Mouse (Mus musculus) limb, embryonic 13.5 days (tissue): ENCODE results near the gene Rad50. TPM values are rescaled to one million over a fixed set of nuclear protein-coding genes. Genes with fewer than 3 reads are reported as not detected.

Experiments used
- ATAC-seq: fragments of 200-750 bp; cut with Nextera tagmentation; 2 replicates; pipeline ENCODE4 v1.8.0; 2017; ENCODE audit warnings: low read depth, moderate number of reproducible peaks, moderate TSS enrichment; ENCODE audit not compliant: low FRiP score
- H3K27ac ChIP-seq: fragments of 300-500 bp; sonication (generic); 2 replicates; pipeline ENCODE4 v1.5.1; 2015; ENCODE audit warnings: inconsistent platforms, mild to moderate bottlenecking, moderate library complexity
- H3K27me3 ChIP-seq: fragments of 300-500 bp; sonication (generic); 2 replicates; pipeline ENCODE4 v1.6.1; 2015; ENCODE audit warnings: mild to moderate bottlenecking, inconsistent platforms
- H3K36me3 ChIP-seq: fragments of 300-500 bp; sonication (generic); 2 replicates; pipeline ENCODE4 v1.6.1; 2015; ENCODE audit warnings: inconsistent platforms, mild to moderate bottlenecking, moderate library complexity
- H3K4me1 ChIP-seq: fragments of 300-500 bp; sonication (generic); 2 replicates; pipeline ENCODE4 v1.6.1; 2015; ENCODE audit warnings: inconsistent platforms
- H3K4me2 ChIP-seq: fragments of 300-500 bp; sonication (generic); replicated peaks from 2 replicates; pipeline ENCODE4 v1.6.1; 2015; ENCODE audit warnings: inconsistent platforms, mild to moderate bottlenecking, moderate library complexity
- H3K4me3 ChIP-seq: fragments of 300-500 bp; sonication (generic); 2 replicates; pipeline ENCODE4 v1.5.1; 2015; ENCODE audit warnings: moderate library complexity, mild to moderate bottlenecking, inconsistent platforms
- H3K9ac ChIP-seq: fragments of 300-500 bp; sonication (generic); 2 replicates; pipeline ENCODE4 v1.6.1; 2015; ENCODE audit warnings: mild to moderate bottlenecking, inconsistent platforms
- H3K9me3 ChIP-seq: fragments of 300-500 bp; sonication (generic); 2 replicates; pipeline ENCODE4 v1.6.1; 2016; ENCODE audit warnings: inconsistent platforms
- WGBS: fragments of 180-500 bp; shearing (Covaris S2); methylation state at CpG from one replicate; pipeline ENCODE4 v1.1.7; 2015; 5-methylcytosine and 5-hydroxymethylcytosine counted together
- polyA plus RNA-seq: library from polyadenylated mRNA; unstranded; fragments of >200 nt; fragmentation: Nextera tagmentation; extraction: Ambion mirVana; gene quantifications from 2 replicates; pipeline ENCODE4 v1.2.1, GENCODE M21; 2015

Gene Rad50
- polyA plus RNA-seq, 1 experiment from 2014 or later, result 30.4 TPM

- ATAC-seq, result no peak
- Histone ChIP-seq H3K27ac (no peak overlapping the region), H3K36me3 (peaks cover 54% of the 10 kb centered on the region), H3K27me3 (no peaks in the 10 kb centered on the region), H3K4me1 (no peaks in the 10 kb centered on the region), H3K4me3 (no peak overlapping the region), H3K9me3 (no peaks in the 10 kb centered on the region), H3K9ac (no peak overlapping the region), H3K4me2 (no peak overlapping the region)
- WGBS, result 91% methylated on average over 9 of the region's 9 CpGs
Measured at GRCm38 (mm10) chr11:53682994-53683530, 24.1 kb downstream of the Rad50 start.

- 89% methylated on average over 2 of the region's 2 CpGs for WGBS
- Histone ChIP-seq H3K36me3 (peaks cover 52% of the 10 kb centered on the region), H3K9ac (no peak overlapping the region)
Measured at GRCm38 (mm10) chr11:53682170-53682569, 24.9 kb downstream of the Rad50 start.

DNA sequence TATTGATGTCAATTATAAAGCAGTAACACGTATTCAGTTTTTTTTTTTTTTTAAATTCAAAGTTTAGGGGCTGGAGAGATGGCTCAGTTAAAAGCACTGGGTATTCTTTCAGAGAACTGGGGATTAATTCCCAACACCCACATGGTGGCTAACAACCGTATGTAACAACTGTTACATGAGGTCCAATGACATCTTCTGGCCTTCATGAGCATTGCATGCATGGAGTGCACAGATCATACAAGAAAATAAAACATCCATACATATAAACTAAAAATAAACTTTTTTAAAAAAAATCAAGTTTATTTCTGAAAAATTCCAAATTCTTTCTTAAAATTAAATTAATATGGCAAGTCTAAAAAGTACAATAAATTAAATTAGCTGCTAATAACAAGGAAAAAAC is 25.4 kb downstream of the Rad50 start:
- Histone ChIP-seq H3K36me3 (peaks cover 56% of the 10 kb centered on the region), H3K4me3 (no peak overlapping the region), H3K4me2 (no peak overlapping the region), H3K27me3 (no peaks in the 10 kb centered on the region), H3K9ac (no peak overlapping the region), H3K4me1 (no peaks in the 10 kb centered on the region), H3K27ac (no peak overlapping the region), H3K9me3 (no peaks in the 10 kb centered on the region)
- 88% methylated on average over 2 of the region's 2 CpGs for WGBS
- ATAC-seq, result no peak

More at GRCm38 (mm10) chr11:53682170-53682569, 24.9 kb downstream of the Rad50 start:
- no peaks in the 10 kb centered on the region for H3K9me3 ChIP-seq
- no peaks in the 10 kb centered on the region for H3K27me3 ChIP-seq
- no peak overlapping the region for H3K27ac ChIP-seq
- H3K4me2 ChIP-seq, result no peak overlapping the region
- no peaks in the 10 kb centered on the region for H3K4me1 ChIP-seq
- H3K4me3 ChIP-seq, result no peak overlapping the region
- no peak for ATAC-seq

DNA sequence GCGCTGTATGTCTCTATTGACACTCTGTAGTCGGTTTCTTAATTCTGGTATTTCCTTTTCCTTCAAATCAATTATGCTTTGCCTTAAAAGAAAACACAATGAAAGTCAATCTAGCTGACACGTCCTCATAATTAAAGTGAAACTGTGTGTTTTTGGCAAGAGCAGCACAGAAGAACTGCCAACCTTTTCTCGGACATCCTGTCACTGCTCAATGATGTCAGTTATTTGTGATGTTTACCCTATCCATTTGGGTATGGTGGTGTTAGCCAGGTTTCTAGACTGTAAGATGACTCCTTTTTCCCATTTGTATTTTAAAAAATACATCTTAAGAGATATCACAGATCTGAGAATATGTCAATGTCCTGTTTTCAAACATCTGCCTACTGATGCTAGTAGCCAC is 27.0 kb downstream of the Rad50 start:
- H3K4me2 ChIP-seq, result no peak overlapping the region
- ATAC-seq, result no peak
- 92% methylated on average over 4 of the region's 4 CpGs for WGBS
- H3K9ac ChIP-seq, result no peak overlapping the region
- H3K9me3 ChIP-seq, result no peaks in the 10 kb centered on the region
- no peak overlapping the region for H3K27ac ChIP-seq
- H3K36me3 ChIP-seq, result peaks cover 66% of the 10 kb centered on the region
- no peaks in the 10 kb centered on the region for H3K4me1 ChIP-seq
- no peak overlapping the region for H3K4me3 ChIP-seq
- H3K27me3 ChIP-seq, result no peaks in the 10 kb centered on the region

- WGBS, result 89% methylated on average over 4 of the region's 4 CpGs
- Histone ChIP-seq H3K4me3 (no peak overlapping the region), H3K9me3 (no peaks in the 10 kb centered on the region), H3K27ac (no peak overlapping the region), H3K4me2 (no peak overlapping the region), H3K4me1 (no peaks in the 10 kb centered on the region), H3K36me3 (peaks cover 76% of the 10 kb centered on the region), H3K9ac (no peak overlapping the region), H3K27me3 (no peaks in the 10 kb centered on the region)
- ATAC-seq, result no peak
Measured at GRCm38 (mm10) chr11:53671414-53671813, 35.7 kb downstream of the Rad50 start.

DNA sequence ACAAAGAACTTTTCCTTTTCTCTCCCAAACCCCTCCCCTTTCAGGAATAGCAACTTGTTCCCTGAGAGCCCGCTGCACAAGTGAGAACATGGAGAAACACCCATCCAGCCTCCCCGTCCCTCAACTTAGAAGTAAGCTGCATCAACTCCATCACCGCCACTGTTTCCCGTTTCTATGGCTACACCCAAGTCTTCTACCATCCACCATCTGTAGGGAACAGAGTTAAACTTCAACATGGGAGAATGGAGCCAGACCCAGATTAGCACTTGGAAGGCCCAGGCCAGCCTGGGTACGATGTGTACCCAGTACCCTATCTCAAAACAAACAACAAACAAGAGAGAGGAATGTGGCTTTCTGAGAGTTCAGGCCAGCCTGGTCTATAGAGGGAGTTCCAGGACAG is 43.0 kb downstream of the Rad50 start:
- 83% methylated on average over 5 of the region's 5 CpGs for WGBS
- no peak overlapping the region for H3K27ac ChIP-seq
- peaks cover 49% of the 10 kb centered on the region for H3K36me3 ChIP-seq
- 0 out of 2 replicates have a peak, but pooled peaks cover 2% of the 10 kb centered on the region for H3K4me1 ChIP-seq
- no peaks in the 10 kb centered on the region for H3K9me3 ChIP-seq
- no peak overlapping the region for H3K4me2 ChIP-seq
- H3K27me3 ChIP-seq, result no peaks in the 10 kb centered on the region
- H3K9ac ChIP-seq, result no peak overlapping the region
- no peak overlapping the region for H3K4me3 ChIP-seq
- no peak for ATAC-seq

GRCm38 (mm10) chr11:53662794-53663674 is 44.1 kb downstream of the Rad50 start:
- no peak for ATAC-seq
- H3K9me3 ChIP-seq, result no peaks in the 10 kb centered on the region
- H3K36me3 ChIP-seq, result peaks cover 42% of the 10 kb centered on the region
- no peaks in the 10 kb centered on the region for H3K27me3 ChIP-seq
- no peak overlapping the region for H3K9ac ChIP-seq
- no peak overlapping the region for H3K27ac ChIP-seq
- H3K4me1 ChIP-seq, result 0 out of 2 replicates have a peak, but pooled peaks cover 2% of the 10 kb centered on the region
- WGBS, result 72% methylated on average over 14 of the region's 14 CpGs
- H3K4me3 ChIP-seq, result no peak overlapping the region
- no peak overlapping the region for H3K4me2 ChIP-seq

GRCm38 (mm10) chr11:53657828-53658227 is 49.3 kb downstream of the Rad50 start:
- Histone ChIP-seq H3K9me3 (no peaks in the 10 kb centered on the region), H3K4me3 (no peak overlapping the region), H3K9ac (no peak overlapping the region), H3K4me2 (no peak overlapping the region), H3K27ac (no peak overlapping the region), H3K36me3 (peaks cover 33% of the 10 kb centered on the region), H3K4me1 (no peaks in the 10 kb centered on the region), H3K27me3 (no peaks in the 10 kb centered on the region)
- ATAC-seq, result no peak
- 85% methylated on average over 6 of the region's 6 CpGs for WGBS

GRCm38 (mm10) chr11:53657381-53657780 is 49.7 kb downstream of the Rad50 start:
- WGBS, result 86% methylated on average over 8 of the region's 8 CpGs
- Histone ChIP-seq H3K9ac (no peak overlapping the region), H3K9me3 (no peaks in the 10 kb centered on the region), H3K4me1 (no peaks in the 10 kb centered on the region), H3K27me3 (no peaks in the 10 kb centered on the region), H3K27ac (no peak overlapping the region), H3K4me2 (no peak overlapping the region), H3K4me3 (no peak overlapping the region), H3K36me3 (peaks cover 37% of the 10 kb centered on the region)
- ATAC-seq, result no peak

- H3K4me1 ChIP-seq, result no peaks in the 10 kb centered on the region
- no peak overlapping the region for H3K9ac ChIP-seq
- no peak overlapping the region for H3K4me3 ChIP-seq
- H3K27me3 ChIP-seq, result no peaks in the 10 kb centered on the region
- no peak overlapping the region for H3K27ac ChIP-seq
- no peak overlapping the region for H3K4me2 ChIP-seq
- H3K9me3 ChIP-seq, result no peaks in the 10 kb centered on the region
- peaks cover 44% of the 10 kb centered on the region for H3K36me3 ChIP-seq
- ATAC-seq, result no peak
- 92% methylated on average over 9 of the region's 9 CpGs for WGBS
Measured at GRCm38 (mm10) chr11:53656558-53657202, 50.4 kb downstream of the Rad50 start.

DNA sequence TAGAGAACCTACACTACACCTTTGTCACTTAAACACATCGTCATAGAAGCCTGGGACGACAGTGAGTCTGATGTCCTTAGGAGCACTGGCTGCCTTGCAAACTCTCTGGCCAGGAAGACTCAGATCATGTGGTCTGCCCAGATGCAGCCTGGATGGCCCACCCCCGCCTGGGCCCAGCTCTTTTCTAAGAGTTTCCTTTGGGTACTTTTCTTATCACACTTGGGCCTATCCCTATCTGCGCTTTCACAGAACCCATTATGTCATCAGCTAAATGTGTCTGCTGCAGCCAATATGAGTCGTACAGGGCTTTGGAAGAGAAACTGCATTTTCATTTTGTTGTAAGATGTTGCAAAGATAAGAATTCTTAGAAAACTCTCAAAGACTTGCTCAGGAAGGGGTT is 52.1 kb downstream of the Rad50 start:
- H3K4me3 ChIP-seq, result no peak overlapping the region
- no peaks in the 10 kb centered on the region for H3K4me1 ChIP-seq
- no peak for ATAC-seq
- WGBS, result 88% methylated on average over 5 of the region's 5 CpGs
- no peak overlapping the region for H3K9ac ChIP-seq
- no peak overlapping the region for H3K27ac ChIP-seq
- H3K36me3 ChIP-seq, result peaks cover 53% of the 10 kb centered on the region
- no peak overlapping the region for H3K4me2 ChIP-seq
- H3K27me3 ChIP-seq, result no peaks in the 10 kb centered on the region
- H3K9me3 ChIP-seq, result no peaks in the 10 kb centered on the region

GRCm38 (mm10) chr11:53652427-53652826 is 54.7 kb downstream of the Rad50 start:
- H3K4me2 ChIP-seq, result no peak overlapping the region
- no peak overlapping the region for H3K27ac ChIP-seq
- H3K4me1 ChIP-seq, result no peaks in the 10 kb centered on the region
- H3K36me3 ChIP-seq, result peaks cover 63% of the 10 kb centered on the region
- ATAC-seq, result no peak
- no peaks in the 10 kb centered on the region for H3K27me3 ChIP-seq
- H3K9ac ChIP-seq, result no peak overlapping the region
- no peak overlapping the region for H3K4me3 ChIP-seq
- H3K9me3 ChIP-seq, result no peaks in the 10 kb centered on the region
- 94% methylated on average over 2 of the region's 2 CpGs for WGBS
